Mouse (Mus musculus) intestine, embryonic 15.5 days (tissue): ENCODE data around the gene Olfr830. TPM values are rescaled to one million over a fixed set of nuclear protein-coding genes. Genes with fewer than 3 reads are reported as not detected.
"Not testable (repeated sequence)": the region's sequence is repeated elsewhere in the genome, so short reads cannot be mapped to it uniquely, and the experiment has no call there.

Experiments
- ATAC-seq: fragments of 200-750 bp; cut with Nextera tagmentation; 2 replicates; pipeline ENCODE4 v1.8.0; 2017; ENCODE audit warnings: moderate TSS enrichment, moderate library complexity
- H3K27ac ChIP-seq: fragments of 300-500 bp; sonication (generic); 2 replicates; pipeline ENCODE4 v1.5.1; 2015; ENCODE audit warnings: mild to moderate bottlenecking, inconsistent platforms
- H3K27me3 ChIP-seq: fragments of 300-500 bp; sonication (generic); replicated peaks from 2 replicates; pipeline ENCODE4 v1.6.1; 2015; ENCODE audit warnings: inconsistent platforms
- H3K36me3 ChIP-seq: fragments of 300-500 bp; sonication (generic); 2 replicates; pipeline ENCODE4 v1.6.1; 2015; ENCODE audit warnings: inconsistent platforms
- H3K4me1 ChIP-seq: fragments of 300-500 bp; sonication (generic); replicated peaks from 2 replicates; pipeline ENCODE4 v1.6.1; 2015; ENCODE audit warnings: inconsistent platforms
- H3K4me2 ChIP-seq: fragments of 300-500 bp; sonication (generic); replicated peaks from 2 replicates; pipeline ENCODE4 v1.6.1; 2015; ENCODE audit warnings: mild to moderate bottlenecking, inconsistent platforms
- H3K4me3 ChIP-seq: fragments of 300-500 bp; sonication (generic); replicated peaks from 2 replicates; pipeline ENCODE4 v1.5.1; 2015; ENCODE audit warnings: inconsistent platforms
- H3K9ac ChIP-seq: fragments of 300-500 bp; sonication (generic); 2 replicates; pipeline ENCODE4 v1.6.1; 2015; ENCODE audit warnings: inconsistent platforms
- H3K9me3 ChIP-seq: fragments of 300-500 bp; sonication (generic); 2 replicates; pipeline ENCODE4 v1.6.1; 2016; ENCODE audit warnings: inconsistent platforms
- WGBS: fragments of 180-500 bp; shearing (Covaris S2); methylation state at CpG from one replicate; pipeline ENCODE4 v1.1.7; 2015; 5-methylcytosine and 5-hydroxymethylcytosine counted together
- polyA plus RNA-seq: library from polyadenylated mRNA; unstranded; fragments of >200 nt; fragmentation: Nextera tagmentation; extraction: Ambion mirVana; gene quantifications from 2 replicates; pipeline ENCODE4 v1.2.1, GENCODE M21; 2015

Olfr830 gene
- polyA plus RNA-seq = not detected in 2 replicates

DNA sequence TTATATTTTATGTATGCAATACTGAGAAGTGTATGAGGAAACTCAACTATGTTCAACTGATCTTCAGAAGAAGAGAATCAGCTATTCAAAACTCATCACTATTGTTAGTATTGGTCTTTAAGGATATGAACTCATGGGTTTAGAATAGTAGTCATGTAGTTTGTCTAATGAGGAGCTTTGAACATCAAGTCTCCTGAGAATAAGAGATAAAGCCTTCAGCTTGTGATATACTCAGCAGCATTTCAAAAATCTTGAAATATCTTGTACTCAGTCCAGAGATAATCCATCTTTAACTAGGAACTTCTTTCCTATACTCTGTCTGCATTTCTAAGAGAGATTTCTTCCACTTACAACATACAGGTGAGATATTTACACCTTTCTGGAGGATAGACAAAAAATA is at the start of gene Olfr830:
Olfr830 (plus strand) TSS at position 301 of the 400 bp plus-strand sequence.
- no peak for ATAC-seq
- no peaks in the 10 kb centered on the region for H3K4me1 ChIP-seq
- H3K27ac ChIP-seq = no peak within 1 kb of the TSS
- H3K4me3 ChIP-seq = no peak within 1 kb of the TSS
- H3K4me2 ChIP-seq = no peak within 1 kb of the TSS
- H3K9ac ChIP-seq = no peak within 1 kb of the TSS
- H3K9me3 ChIP-seq = no peaks in the 10 kb centered on the region
- H3K27me3 ChIP-seq = no peaks in the 10 kb centered on the region
- H3K36me3 ChIP-seq = no peaks in the 10 kb centered on the region

DNA sequence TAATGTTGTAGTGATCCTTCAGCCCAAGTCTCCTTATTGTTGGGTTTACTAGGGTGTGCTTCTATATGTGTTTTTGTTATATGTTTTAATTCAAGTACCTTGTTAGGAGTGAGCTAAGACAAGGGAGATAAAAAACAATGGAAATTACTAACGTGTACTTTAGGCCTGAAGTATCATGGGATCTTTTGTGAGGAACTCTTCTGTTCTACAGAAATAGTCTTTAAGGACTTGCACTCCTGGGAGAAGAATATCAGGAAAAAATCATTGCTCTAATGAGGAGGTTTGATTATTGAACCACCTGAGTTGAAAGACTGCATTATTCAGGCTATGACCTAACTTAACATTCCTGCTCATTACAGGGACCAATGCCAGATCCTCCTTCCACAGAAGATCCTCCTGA is 19.9 kb upstream of the Olfr830 start, which contains the start of gene Olfr829:
Olfr829 (plus strand) TSS at position 301 of the 400 bp plus-strand sequence.
- Histone ChIP-seq H3K4me3 (no peak within 1 kb of the TSS), H3K9ac (no peak within 1 kb of the TSS), H3K4me2 (no peak within 1 kb of the TSS), H3K4me1 (no peaks in the 10 kb centered on the region), H3K9me3 (no peaks in the 10 kb centered on the region), H3K27me3 (no peaks in the 10 kb centered on the region), H3K27ac (no peak within 1 kb of the TSS), H3K36me3 (no peaks in the 10 kb centered on the region)
- WGBS = 70% methylated on average over 1 of the region's 1 CpGs
- ATAC-seq = no peak

DNA sequence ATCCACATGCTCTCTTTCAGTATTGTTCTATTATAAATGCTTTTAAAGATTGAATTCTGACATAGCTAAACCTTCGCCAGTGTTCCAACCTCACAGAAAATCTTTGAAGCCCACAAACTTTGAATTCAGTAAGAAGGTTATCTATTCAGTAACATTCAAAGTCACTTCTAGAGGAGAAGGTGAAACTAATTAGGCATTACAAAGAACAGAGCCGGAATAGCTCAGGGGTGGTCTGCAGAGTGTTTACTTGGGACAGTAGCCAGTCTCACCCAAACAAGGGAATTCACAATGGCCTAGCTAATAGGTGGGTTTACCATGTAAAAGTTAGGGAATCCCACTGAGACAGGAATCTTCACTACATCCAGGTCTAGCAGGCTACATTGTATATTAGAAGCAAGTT is 33.2 kb downstream of the Olfr830 start:
- ATAC-seq, H3K9ac ChIP-seq, H3K27me3 ChIP-seq, H3K9me3 ChIP-seq, H3K4me3 ChIP-seq, H3K4me2 ChIP-seq, H3K27ac ChIP-seq, H3K4me1 ChIP-seq, H3K36me3 ChIP-seq: not testable (repeated sequence)
- 65% methylated on average over 2 of the region's 2 CpGs for WGBS

DNA sequence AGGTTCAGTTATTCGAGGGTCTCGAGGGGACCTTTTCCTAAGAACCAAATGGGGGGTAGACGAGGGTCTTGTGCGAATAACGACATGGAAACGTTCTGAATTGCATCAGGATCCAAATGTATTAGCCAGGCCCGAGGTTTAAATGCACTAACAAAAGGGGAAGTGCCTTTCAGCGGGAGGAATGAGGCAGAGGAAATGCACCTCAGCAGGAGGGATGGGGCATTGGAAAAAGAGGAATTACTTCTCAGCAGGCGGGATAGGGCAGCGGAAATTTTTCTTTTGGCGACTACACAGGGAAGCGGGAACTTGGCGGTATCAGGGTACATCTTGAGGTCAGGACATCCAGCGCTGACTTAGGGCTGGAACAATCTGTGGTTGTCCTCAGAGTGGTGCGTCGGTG is 53.4 kb downstream of the Olfr830 start:
- H3K4me1 ChIP-seq, H3K9me3 ChIP-seq, H3K36me3 ChIP-seq, H3K4me3 ChIP-seq, H3K4me2 ChIP-seq, H3K27ac ChIP-seq, H3K27me3 ChIP-seq, H3K9ac ChIP-seq, ATAC-seq: not testable (repeated sequence)
- WGBS = 87% methylated on average over 15 of the region's 16 CpGs

Other genes starting within 250 kb of the Olfr830 start
- gene Muc16, start 200.2 kb upstream of the Olfr830 start, polyA plus RNA-seq = 3.5 and 3.8 TPM in 2 replicates
- gene Olfr24, start 110.7 kb upstream of the Olfr830 start, polyA plus RNA-seq = not detected in 2 replicates
- not detected in 2 replicates for gene Olfr828, start 55.2 kb upstream of the Olfr830 start, polyA plus RNA-seq
- not detected in 2 replicates for gene Olfr829, start 19.8 kb upstream of the Olfr830 start, polyA plus RNA-seq
- gene Olfr832, start 62.4 kb downstream of the Olfr830 start, polyA plus RNA-seq = not detected in 2 replicates
- gene Olfr834, start 113.3 kb downstream of the Olfr830 start, polyA plus RNA-seq = not detected in 2 replicates
- gene Olfr835, start 158.0 kb downstream of the Olfr830 start, polyA plus RNA-seq = not detected in 2 replicates
- gene Olfr836, start 245.7 kb downstream of the Olfr830 start, polyA plus RNA-seq = not detected in 2 replicates